ENCODE assay signal across 28 mouse cellular contexts in the genomic region with DNA sequence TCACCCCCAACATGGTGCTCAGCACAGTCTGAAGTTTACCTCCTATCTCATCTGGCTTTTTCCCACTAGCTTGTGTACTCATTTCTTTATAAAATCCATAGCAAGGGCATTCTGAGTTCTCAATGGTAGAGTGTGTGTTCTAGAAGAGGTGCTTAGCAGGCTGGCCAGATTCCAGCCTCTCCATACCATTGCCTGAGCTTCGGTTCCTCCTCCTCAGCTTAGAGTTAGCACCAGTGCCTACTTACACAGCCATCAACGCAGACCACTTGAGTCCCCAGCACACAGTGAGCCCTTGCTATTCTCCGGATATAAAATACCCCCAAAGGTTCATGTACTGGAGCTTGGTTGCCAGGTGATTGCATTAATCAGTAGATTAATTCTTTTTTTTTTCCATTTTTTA. TPM values are rescaled to one million over a fixed set of nuclear protein-coding genes. Genes with fewer than 3 reads are reported as not detected.
DNase-seq lines count a peak whose midpoint lies in the region; ATAC-seq lines count a peak whose summit lies in the region.
"Had no signal": no experiment of that assay in that cellular context is flagged by ENCODE, and none has a peak within 500 bp of the region (broad histone marks: within the 10 kb centered on the region; RNA-seq: fewer than 3 reads in every experiment).

No protein-coding gene starts in this region.

- H3K4me2 ChIP-seq in lung, embryonic 15.5 days, result no peak overlapping the region
- H3K4me2 ChIP-seq: forebrain, embryonic 13.5 days; heart, embryonic 12.5 days; heart, embryonic 15.5 days; hindbrain, embryonic 13.5 days had no signal

- H3K9ac ChIP-seq in lung, embryonic 15.5 days, result no peak overlapping the region
- H3K9ac ChIP-seq: forebrain, embryonic 13.5 days; heart, embryonic 12.5 days; heart, embryonic 15.5 days; hindbrain, embryonic 13.5 days had no signal

- H3K4me3 ChIP-seq in lung, embryonic 15.5 days, result no peak overlapping the region
- H3K4me3 ChIP-seq: forebrain, embryonic 10.5 days; forebrain, embryonic 13.5 days; heart, embryonic 12.5 days; heart, embryonic 15.5 days; hindbrain, embryonic 10.5 days; hindbrain, embryonic 13.5 days had no signal

- WGBS in lung, embryonic 15.5 days, result 63% methylated on average over 3 of the region's 3 CpGs

- ATAC-seq in frontal cortex, adult (ENCODE audit: low TSS enrichment), result 0 out of 2 replicates have a peak, but pooled peaks have one; percentile 31
- peak; percentile 56; the same call in 1 of the 2 replicates for ATAC-seq in lung, embryonic 15.5 days (ENCODE audit: borderline replicate concordance, extremely low read depth, low FRiP score, low TSS enrichment)
- ATAC-seq: forebrain, embryonic 13.5 days; forebrain, embryonic 16.5 days; hindbrain, embryonic 16.5 days; Patski had no signal

- H3K4me1 ChIP-seq in lung, embryonic 15.5 days, result peaks cover 32% of the 10 kb centered on the region

- DNase-seq in frontal cortex, adult 2 months (ENCODE audit: extremely low spot score in 1 of 2, low spot score in 1 of 2), result no peak
- DNase-seq in lung, adult 18-20 months, result no peak
- peak; percentile 55 for DNase-seq in brain, adult 2 months (ENCODE audit: low read depth, low spot score)
- peak; percentile 28 for DNase-seq in lung, postnatal 36 days
- no peak for DNase-seq in cerebellum, adult 18-20 months
- DNase-seq: adrenal gland, postnatal 10 days; adrenal gland, postnatal 36 days; cerebellum, adult 11 months; cerebellum, adult 8-10 months; cerebellum, postnatal 10 days; cerebellum, postnatal 36 days; gastrocnemius, postnatal 25 days; heart, adult 18-20 months; heart, postnatal 10 days; heart, postnatal 36 days had no signal

- H3K9me3 ChIP-seq in lung, embryonic 15.5 days, result no peaks in the 10 kb centered on the region
- H3K9me3 ChIP-seq: forebrain, embryonic 10.5 days; forebrain, embryonic 13.5 days; G1E; heart, embryonic 12.5 days; heart, embryonic 15.5 days; hindbrain, embryonic 10.5 days; hindbrain, embryonic 13.5 days had no signal

- H3K27ac ChIP-seq in lung, embryonic 15.5 days, result peak overlapping the region; percentile 78
- H3K27ac ChIP-seq: forebrain, embryonic 10.5 days; forebrain, embryonic 13.5 days; heart, embryonic 15.5 days; hindbrain, embryonic 10.5 days; hindbrain, embryonic 13.5 days had no signal

- no peaks in the 10 kb centered on the region for H3K27me3 ChIP-seq in lung, embryonic 15.5 days
- H3K27me3 ChIP-seq: CH12.LX; forebrain, embryonic 13.5 days; heart, embryonic 12.5 days; heart, embryonic 15.5 days; hindbrain, embryonic 13.5 days; Patski had no signal

- no peaks in the 10 kb centered on the region for H3K36me3 ChIP-seq in lung, embryonic 15.5 days
- H3K36me3 ChIP-seq: forebrain, embryonic 10.5 days; heart, embryonic 12.5 days; heart, embryonic 15.5 days; hindbrain, embryonic 10.5 days; hindbrain, embryonic 13.5 days had no signal

RNA-seq across cellular contexts. Expression of gene Med27, which starts 54.2 kb away (rescaled TPM):
- 41.7 and 47.5 TPM in 2 replicates for polyA plus RNA-seq in frontal cortex, adult 2 months (2012; rRNA removed)
- polyA plus RNA-seq in lung, embryonic 15.5 days (2015; fragmentation: Nextera tagmentation; extraction: Ambion mirVana), result 47.9 and 49.5 TPM in 2 replicates

Comparison
In these comparisons a context has a peak if more than half of its experiments do, and no peak if none do; other contexts are left out.
1. DNase-seq: peak in brain, adult 2 months (single experiment) and lung, postnatal 36 days (single experiment); none in frontal cortex, adult 2 months (0 of 2), lung, adult 18-20 months (0 of 2) and cerebellum, adult 18-20 months (0 of 2).